Mouse (Mus musculus): ENCODE measurements around the gene Sostdc1. TPM values are rescaled to one million over a fixed set of nuclear protein-coding genes. Genes with fewer than 3 reads are reported as not detected.

The Sostdc1 gene
- total RNA-seq (2015) (not detected in 2 replicates), total RNA-seq (2017) (not detected in 2 replicates)

GRCm38 (mm10) chr12:36313916-36314315 lies at the start of gene Sostdc1:
Sostdc1 (plus strand) TSS chr12:36314139.
- ATAC-seq (replicated peaks; ENCODE audit: poor library complexity): no peak

- ATAC-seq (replicated peaks; ENCODE audit: poor library complexity): no peak
These were observed 46.2 kb upstream of the Sostdc1 start for GRCm38 (mm10) chr12:36267670-36268246.

- ATAC-seq (replicated peaks; ENCODE audit: poor library complexity): no peak
These were observed 39.1 kb upstream of the Sostdc1 start for GRCm38 (mm10) chr12:36274823-36275222.

- ATAC-seq (replicated peaks; ENCODE audit: poor library complexity): no peak
These were observed 24.3 kb upstream of the Sostdc1 start for GRCm38 (mm10) chr12:36289634-36290033.

GRCm38 (mm10) chr12:36290465-36290864 lies 23.5 kb upstream of the Sostdc1 start:
- ATAC-seq (replicated peaks; ENCODE audit: poor library complexity): no peak

- no peak for ATAC-seq (replicated peaks; ENCODE audit: poor library complexity)
These were observed 22.6 kb upstream of the Sostdc1 start for GRCm38 (mm10) chr12:36291346-36291745.

GRCm38 (mm10) chr12:36302326-36302725 lies 11.6 kb upstream of the Sostdc1 start:
- ATAC-seq (replicated peaks; ENCODE audit: poor library complexity): no peak

- no peak for ATAC-seq (replicated peaks; ENCODE audit: poor library complexity)
These were observed 10.9 kb upstream of the Sostdc1 start for GRCm38 (mm10) chr12:36302905-36303642.

GRCm38 (mm10) chr12:36308737-36309420 lies 5.1 kb upstream of the Sostdc1 start:
- peak; percentile 69 for ATAC-seq (replicated peaks; ENCODE audit: poor library complexity)

- ATAC-seq (replicated peaks; ENCODE audit: poor library complexity): no peak
These were observed 924 bp upstream of the Sostdc1 start for GRCm38 (mm10) chr12:36313015-36313414.

- no peak for ATAC-seq (replicated peaks; ENCODE audit: poor library complexity)
These were observed 507 bp downstream of the Sostdc1 start for GRCm38 (mm10) chr12:36314446-36314845.

GRCm38 (mm10) chr12:36315527-36315926 lies 1.6 kb downstream of the Sostdc1 start:
- ATAC-seq (replicated peaks; ENCODE audit: poor library complexity): no peak

- no peak for ATAC-seq (replicated peaks; ENCODE audit: poor library complexity)
These were observed 2.1 kb downstream of the Sostdc1 start for GRCm38 (mm10) chr12:36316056-36316455.

GRCm38 (mm10) chr12:36317036-36317819 lies 3.3 kb downstream of the Sostdc1 start:
- ATAC-seq (replicated peaks; ENCODE audit: poor library complexity): peak; percentile 93

- no peak for ATAC-seq (replicated peaks; ENCODE audit: poor library complexity)
These were observed 3.8 kb downstream of the Sostdc1 start for GRCm38 (mm10) chr12:36317820-36318135.

GRCm38 (mm10) chr12:36326101-36326521 lies 12.2 kb downstream of the Sostdc1 start:
- ATAC-seq (replicated peaks; ENCODE audit: poor library complexity): peak; percentile 60

GRCm38 (mm10) chr12:36332676-36333075 lies 18.7 kb downstream of the Sostdc1 start:
- no peak for ATAC-seq (replicated peaks; ENCODE audit: poor library complexity)

- no peak for ATAC-seq (replicated peaks; ENCODE audit: poor library complexity)
These were observed 19.9 kb downstream of the Sostdc1 start for GRCm38 (mm10) chr12:36333837-36334281.

- ATAC-seq (replicated peaks; ENCODE audit: poor library complexity): no peak
These were observed 30.2 kb downstream of the Sostdc1 start for GRCm38 (mm10) chr12:36344131-36344530.

GRCm38 (mm10) chr12:36360064-36360463 lies 46.1 kb downstream of the Sostdc1 start:
- no peak for ATAC-seq (replicated peaks; ENCODE audit: poor library complexity)

- no peak for ATAC-seq (replicated peaks; ENCODE audit: poor library complexity)
These were observed 46.8 kb downstream of the Sostdc1 start for GRCm38 (mm10) chr12:36360693-36361092.
